Mouse (Mus musculus) WW6 (cell line): ENCODE measurements around the gene Foxr1.
"Not testable (repeated sequence)": the region's sequence is repeated elsewhere in the genome, so short reads cannot be mapped to it uniquely, and the experiment has no call there.

ENCODE experiments used
- DNase-seq: peaks from one replicate; pipeline ENCODE4 v3.0.0-alpha.2; 2013; ENCODE audit warnings: low read depth, low spot score

Foxr1 gene

DNA sequence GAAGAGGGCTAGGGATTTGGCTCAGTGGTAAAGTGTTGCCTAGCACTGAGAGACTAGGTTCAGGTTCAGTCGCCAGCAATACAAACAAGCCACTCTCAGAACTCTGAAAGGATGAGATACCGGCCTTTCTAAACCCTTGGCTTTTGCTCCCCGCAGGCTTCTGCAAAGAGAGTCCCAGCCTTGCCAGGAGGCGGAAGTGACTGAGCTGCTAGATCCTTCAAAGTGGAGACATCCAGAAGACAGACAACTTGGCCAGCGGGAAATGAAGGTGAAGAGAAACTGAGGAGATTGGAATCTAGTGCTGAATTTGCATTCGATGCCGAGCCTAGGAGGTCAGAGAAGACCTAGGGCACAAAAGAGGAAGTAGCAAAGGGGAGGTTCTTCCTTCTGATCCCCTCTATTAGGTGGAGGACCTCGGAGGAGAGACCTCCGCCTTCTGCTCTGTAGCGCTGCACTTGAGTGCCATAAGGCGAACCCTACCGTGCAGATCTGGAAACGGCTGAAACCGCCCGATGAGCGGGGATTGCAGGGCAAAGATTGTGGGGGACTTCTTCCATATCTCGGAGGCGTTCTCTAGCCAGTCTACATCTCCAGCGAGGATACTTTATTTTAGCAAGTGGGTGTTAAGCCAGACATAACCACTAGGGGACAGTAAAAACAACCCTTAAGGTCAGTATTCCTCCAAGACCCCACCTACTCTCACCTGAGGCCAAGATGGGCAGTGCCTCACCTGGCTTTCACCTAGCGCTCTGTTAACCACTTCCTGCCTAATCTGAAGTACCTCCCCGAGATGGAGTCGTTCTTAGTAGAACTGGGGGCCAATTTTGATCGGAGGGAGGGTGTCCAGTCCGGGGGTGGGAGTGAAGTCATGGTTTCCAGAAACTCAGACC, 36.6 kb upstream of the Foxr1 start:
- no peak for DNase-seq

- no peak for DNase-seq
Measured at GRCm38 (mm10) chr9:44475936-44476335, 35.0 kb upstream of the Foxr1 start.

GRCm38 (mm10) chr9:44474327-44474726, 33.4 kb upstream of the Foxr1 start:
- DNase-seq: no peak

GRCm38 (mm10) chr9:44473184-44473583, 32.2 kb upstream of the Foxr1 start:
- no peak for DNase-seq

- DNase-seq: no peak
Measured at GRCm38 (mm10) chr9:44468800-44469199, 27.9 kb upstream of the Foxr1 start.

GRCm38 (mm10) chr9:44468224-44468623, 27.3 kb upstream of the Foxr1 start:
- no peak for DNase-seq

- no peak for DNase-seq
Measured at GRCm38 (mm10) chr9:44461950-44462349, 21.0 kb upstream of the Foxr1 start.

- DNase-seq: no peak
Measured at GRCm38 (mm10) chr9:44457035-44457742, 16.3 kb upstream of the Foxr1 start.

GRCm38 (mm10) chr9:44454891-44455220, 13.9 kb upstream of the Foxr1 start, which contains the start of gene Upk2:
Gene Upk2, minus strand, starts transcription at chr9:44454976.
- no peak for DNase-seq

GRCm38 (mm10) chr9:44454132-44454890, 13.4 kb upstream of the Foxr1 start:
- DNase-seq: peak; percentile 61

- DNase-seq: no peak
Measured at GRCm38 (mm10) chr9:44450387-44450786, 9.5 kb upstream of the Foxr1 start.

DNA sequence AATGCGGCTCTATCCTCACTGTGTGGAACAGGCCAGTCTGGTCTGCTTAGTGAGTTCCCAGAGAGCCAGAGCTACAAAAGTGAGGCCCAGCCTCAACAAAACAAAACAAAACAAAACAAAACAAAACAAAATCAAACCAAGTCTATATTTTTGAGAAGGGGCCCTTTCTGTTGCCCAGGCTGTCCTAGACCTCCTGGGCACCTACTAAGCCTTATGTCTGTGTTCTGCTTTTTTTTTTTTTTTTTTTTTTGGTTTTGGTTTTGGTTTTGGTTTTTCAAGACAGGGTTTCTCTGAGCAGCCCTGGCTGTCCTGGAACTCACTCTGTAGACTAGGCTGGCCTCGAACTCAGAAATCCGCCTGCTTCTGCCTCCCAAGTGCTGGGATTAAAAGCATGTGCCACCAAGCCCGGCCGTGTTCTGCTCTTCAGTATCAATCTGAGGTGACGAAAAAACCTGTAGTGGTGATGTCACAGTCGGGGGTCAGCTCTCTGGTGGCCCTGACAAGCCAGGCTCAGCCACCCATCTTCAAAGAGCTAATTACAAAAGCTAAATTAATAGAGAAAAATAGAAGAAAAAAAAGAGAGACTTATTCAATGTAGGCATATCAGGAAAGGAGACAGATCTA, 3.6 kb upstream of the Foxr1 start:
- DNase-seq: not testable (repeated sequence)

DNA sequence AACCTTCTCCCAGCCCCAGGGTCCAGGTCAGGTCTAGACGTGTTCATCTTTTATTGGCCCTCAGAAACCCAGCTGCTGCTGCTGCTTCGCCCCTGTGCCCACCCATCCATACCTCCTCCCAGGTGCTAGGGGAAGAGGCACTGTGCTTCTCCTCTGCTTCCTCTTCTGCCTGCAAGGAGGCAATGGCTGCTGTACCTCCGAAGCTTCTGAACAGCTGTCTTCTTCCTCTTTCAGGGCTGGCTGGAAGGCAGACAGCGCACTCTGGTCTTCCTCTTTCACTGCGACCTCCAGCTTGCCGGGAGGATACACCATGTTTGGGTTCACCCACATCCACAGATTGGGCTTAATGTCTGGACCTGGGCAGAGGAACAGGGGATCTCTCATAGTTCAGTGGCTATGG, 5.2 kb downstream of the Foxr1 start:
- DNase-seq: no peak

GRCm38 (mm10) chr9:44432577-44433185, 8.3 kb downstream of the Foxr1 start:
- no peak for DNase-seq

DNA sequence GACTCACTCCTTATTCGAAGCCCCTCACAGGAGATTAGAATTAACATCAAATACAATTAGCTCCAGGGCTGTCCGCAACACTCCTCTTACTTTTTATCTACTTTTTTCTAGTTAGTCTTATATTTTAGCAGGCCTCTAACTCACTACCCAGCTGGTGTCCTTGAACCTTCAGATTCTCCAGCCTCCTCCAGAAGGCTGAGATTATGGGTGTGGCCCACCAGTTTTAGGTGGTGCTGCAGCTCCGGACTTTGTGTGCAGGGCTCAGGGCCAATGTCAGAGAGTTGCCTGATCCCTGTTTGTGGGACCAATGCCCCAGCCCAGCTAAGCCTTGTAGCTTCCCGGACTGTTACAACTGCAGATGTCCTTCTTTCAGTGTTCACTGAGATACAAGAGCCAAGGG, 17.4 kb downstream of the Foxr1 start:
- DNase-seq: no peak

DNA sequence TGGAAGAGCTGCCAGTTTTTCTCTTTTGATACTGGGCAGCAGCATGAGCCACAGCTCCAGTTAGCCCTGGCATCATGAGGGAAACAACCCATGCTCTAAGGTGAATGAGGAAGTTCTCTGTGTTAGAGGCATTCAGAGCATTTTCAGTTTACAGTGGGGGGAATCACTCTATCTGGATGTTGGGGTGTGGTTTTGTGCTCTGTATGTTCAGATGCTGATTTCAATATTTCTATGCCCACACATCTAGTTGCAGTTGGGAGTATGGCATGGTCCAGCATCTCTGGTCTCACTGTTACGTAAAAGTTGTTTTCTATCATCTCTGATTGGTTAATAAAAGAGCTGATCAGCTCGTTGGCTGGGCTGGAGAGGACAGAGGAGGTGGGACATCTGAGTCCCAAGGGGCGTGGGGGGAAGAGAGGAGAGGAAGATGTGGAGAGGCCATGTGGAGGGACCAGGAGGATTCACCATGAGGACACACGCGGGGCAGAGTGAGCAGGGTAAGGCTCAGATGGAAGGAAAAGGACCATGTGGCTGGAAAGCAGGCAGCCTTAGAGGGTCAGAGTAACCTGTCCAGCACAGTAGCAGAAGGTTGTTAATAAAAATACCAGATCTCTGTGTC, 20.5 kb downstream of the Foxr1 start:
- DNase-seq: no peak

- DNase-seq: not testable (repeated sequence)
Measured at GRCm38 (mm10) chr9:44419730-44420129, 21.2 kb downstream of the Foxr1 start.

- peak; percentile 61 for DNase-seq
Measured at GRCm38 (mm10) chr9:44418519-44419385, 22.2 kb downstream of the Foxr1 start, which contains the start of gene Ccdc84. Gene Ccdc84, minus strand, starts transcription at chr9:44418569.

- DNase-seq: no peak
Measured at GRCm38 (mm10) chr9:44417892-44418363, 23.0 kb downstream of the Foxr1 start.
